Mouse (Mus musculus) cortical plate, adult 2 months (tissue): ENCODE measurements around the gene Brwd1.

ENCODE experiments used
- CTCF ChIP-seq: fragments of 200-500 bp; IDR thresholded peaks from 2 replicates; pipeline ENCODE4 v1.5.1; 2011; ENCODE audit warnings: mild to moderate bottlenecking, control low read depth, low read length; ENCODE audit not compliant: insufficient read depth; ENCODE audit errors: extremely low read depth
- POLR2A ChIP-seq: fragments of 200-500 bp; IDR thresholded peaks from 2 replicates; pipeline ENCODE4 v1.6.1; 2011; ENCODE audit warnings: mild to moderate bottlenecking, low read length, control low read depth; ENCODE audit not compliant: insufficient read depth; ENCODE audit errors: extremely low read depth

DNA sequence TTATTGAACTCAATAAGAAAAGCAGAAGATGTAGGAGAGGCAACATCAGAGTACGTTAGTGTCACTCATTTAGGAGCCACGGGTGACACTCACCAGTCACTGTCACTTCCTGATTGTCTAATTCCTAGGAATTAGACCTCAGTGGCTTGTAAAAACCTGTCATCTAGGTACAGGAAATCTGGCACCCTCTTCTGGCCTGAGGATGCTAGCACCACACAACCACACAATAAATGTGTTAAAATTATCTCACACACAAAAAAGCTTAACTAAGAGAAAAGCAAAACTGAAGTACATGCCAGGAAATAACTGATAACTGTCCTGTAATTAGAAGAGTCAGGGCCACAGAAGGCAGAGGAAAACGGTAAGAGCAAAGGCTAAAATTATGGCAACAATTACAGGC is 57.1 kb downstream of the Brwd1 start:
- TF ChIP-seq CTCF (peak; percentile 16; the same call in 1 of the 2 replicates), POLR2A (no peak)
